Mouse (Mus musculus): ENCODE data around the gene Emp1. TPM values are rescaled to one million over a fixed set of nuclear protein-coding genes. Genes with fewer than 3 reads are reported as not detected.

Gene Emp1
- polyA plus RNA-seq, 1 experiment from 2014 or later: 5.9 TPM

- Histone ChIP-seq H3K36me3 (ENCODE audit: control insufficient read depth, insufficient read depth, low read length) (no peaks in the 10 kb centered on the region), H3K4me1 (ENCODE audit: control insufficient read depth, insufficient read depth, low read length) (peaks cover 7% of the 10 kb centered on the region), H3K9me3 (ENCODE audit: control insufficient read depth, low read length) (no peaks in the 10 kb centered on the region), H3K4me2 (no peak overlapping the region), H3K9ac (ENCODE audit: low read length) (no peak overlapping the region), H3K4me3 (ENCODE audit: low read depth, low read length) (no peak overlapping the region), H3K27me3 (ENCODE audit: control insufficient read depth, insufficient read depth, low read length) (no peaks in the 10 kb centered on the region), H3K27ac (ENCODE audit: low read depth, low read length) (no peak overlapping the region)
- ATAC-seq (ENCODE audit: low FRiP score): no peak
- WGBS: 53% methylated on average over 4 of the region's 4 CpGs
- DNase-seq (ENCODE audit: low spot score, missing footprints): no peak
Measured at GRCm38 (mm10) chr6:135360331-135360730, 2.0 kb upstream of the Emp1 start.

GRCm38 (mm10) chr6:135362098-135362458 lies 267 bp upstream of the Emp1 start:
- no peak overlapping the region for H3K9ac ChIP-seq (ENCODE audit: low read length)
- H3K4me1 ChIP-seq (ENCODE audit: control insufficient read depth, insufficient read depth, low read length): peaks cover 7% of the 10 kb centered on the region
- WGBS: 56% methylated on average over 3 of the region's 3 CpGs
- ATAC-seq (ENCODE audit: low FRiP score) (peak; percentile 16; the same call in 1 of the 2 replicates), DNase-seq (ENCODE audit: low spot score, missing footprints) (no peak)
- no peak overlapping the region for H3K27ac ChIP-seq (ENCODE audit: low read depth, low read length)
- no peak overlapping the region for H3K4me2 ChIP-seq
- no peak overlapping the region for H3K4me3 ChIP-seq (ENCODE audit: low read depth, low read length)
- no peaks in the 10 kb centered on the region for H3K27me3 ChIP-seq (ENCODE audit: control insufficient read depth, insufficient read depth, low read length)
- H3K9me3 ChIP-seq (ENCODE audit: control insufficient read depth, low read length): no peaks in the 10 kb centered on the region
- no peaks in the 10 kb centered on the region for H3K36me3 ChIP-seq (ENCODE audit: control insufficient read depth, insufficient read depth, low read length)

DNA sequence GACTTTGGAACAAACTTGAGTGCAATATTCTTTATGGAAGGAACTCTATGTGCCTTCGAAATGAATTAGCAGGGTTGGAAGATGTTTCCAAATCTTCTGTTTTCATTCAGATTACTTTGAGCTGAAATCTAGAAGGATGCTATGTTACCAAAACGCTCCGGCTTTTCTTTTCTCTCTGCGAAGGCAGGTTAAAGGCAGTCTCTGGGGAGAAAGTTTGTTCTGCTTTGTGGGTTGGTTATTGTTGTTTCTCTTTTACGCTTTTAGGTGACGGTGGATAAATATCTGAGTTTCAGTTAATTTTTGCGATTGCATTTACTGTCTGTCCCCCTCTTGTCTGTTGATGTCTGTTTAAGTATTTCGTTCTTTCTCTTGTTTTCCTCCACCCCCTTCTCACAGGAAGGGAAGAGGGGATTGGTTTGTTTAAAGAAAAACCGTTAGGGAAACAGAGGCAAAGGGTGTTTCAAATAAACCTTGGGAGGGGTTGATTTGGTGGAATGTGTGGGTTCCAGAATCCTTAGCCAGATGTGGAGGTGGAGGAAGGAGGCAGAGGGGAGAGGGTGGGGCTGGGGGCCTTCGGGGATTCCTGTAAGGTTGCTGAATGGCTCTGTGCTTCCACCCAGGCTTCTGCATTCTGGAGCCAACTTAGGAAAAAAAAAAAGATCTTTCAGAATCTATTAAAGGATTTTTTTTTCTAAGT lies 1.1 kb downstream of the Emp1 start:
- Histone ChIP-seq H3K27me3 (ENCODE audit: control insufficient read depth, insufficient read depth, low read length) (no peaks in the 10 kb centered on the region), H3K9me3 (ENCODE audit: control insufficient read depth, low read length) (no peaks in the 10 kb centered on the region), H3K4me1 (ENCODE audit: control insufficient read depth, insufficient read depth, low read length) (peaks cover 12% of the 10 kb centered on the region), H3K4me2 (no peak overlapping the region), H3K4me3 (ENCODE audit: low read depth, low read length) (no peak overlapping the region), H3K9ac (ENCODE audit: low read length) (no peak overlapping the region), H3K36me3 (ENCODE audit: control insufficient read depth, insufficient read depth, low read length) (no peaks in the 10 kb centered on the region), H3K27ac (ENCODE audit: low read depth, low read length) (no peak overlapping the region)
- ATAC-seq (ENCODE audit: low FRiP score) (no peak), DNase-seq (ENCODE audit: low spot score, missing footprints) (peak; percentile 79)
- WGBS: 66% methylated on average over 10 of the region's 10 CpGs

- Histone ChIP-seq H3K4me1 (ENCODE audit: control insufficient read depth, insufficient read depth, low read length) (peaks cover 13% of the 10 kb centered on the region), H3K36me3 (ENCODE audit: control insufficient read depth, insufficient read depth, low read length) (no peaks in the 10 kb centered on the region), H3K4me3 (ENCODE audit: low read depth, low read length) (no peak overlapping the region), H3K9me3 (ENCODE audit: control insufficient read depth, low read length) (no peaks in the 10 kb centered on the region), H3K9ac (ENCODE audit: low read length) (no peak overlapping the region), H3K4me2 (no peak overlapping the region), H3K27ac (ENCODE audit: low read depth, low read length) (no peak overlapping the region), H3K27me3 (ENCODE audit: control insufficient read depth, insufficient read depth, low read length) (no peaks in the 10 kb centered on the region)
- 51% methylated on average over 9 of the region's 9 CpGs for WGBS
- DNase-seq (ENCODE audit: low spot score, missing footprints) (peak; percentile 81), ATAC-seq (ENCODE audit: low FRiP score) (no peak)
Measured at GRCm38 (mm10) chr6:135364041-135364745, 1.8 kb downstream of the Emp1 start.

DNA sequence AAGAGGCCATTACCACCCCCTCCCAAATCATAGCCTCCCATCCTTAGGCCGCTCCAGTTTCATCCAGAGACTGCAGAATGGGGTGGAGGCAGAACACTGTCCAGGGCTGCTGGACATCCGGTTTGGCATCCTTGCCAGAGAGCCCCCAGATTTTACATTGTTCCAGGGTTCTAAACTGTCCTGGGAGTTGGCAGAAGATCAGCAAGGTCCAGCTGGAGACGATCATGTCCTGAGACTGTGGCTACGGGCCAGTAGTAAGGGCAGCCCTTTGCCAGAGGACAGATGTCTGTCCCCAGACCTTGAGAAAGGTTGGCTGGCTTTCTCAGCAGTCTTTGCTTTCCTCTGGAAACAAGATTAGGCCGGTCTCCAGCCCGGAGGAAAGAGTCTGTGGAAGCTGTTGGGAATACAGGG lies 2.6 kb downstream of the Emp1 start:
- Histone ChIP-seq H3K4me1 (ENCODE audit: control insufficient read depth, insufficient read depth, low read length) (peaks cover 13% of the 10 kb centered on the region), H3K27me3 (ENCODE audit: control insufficient read depth, insufficient read depth, low read length) (no peaks in the 10 kb centered on the region), H3K27ac (ENCODE audit: low read depth, low read length) (no peak overlapping the region), H3K9ac (ENCODE audit: low read length) (no peak overlapping the region), H3K4me3 (ENCODE audit: low read depth, low read length) (no peak overlapping the region), H3K9me3 (ENCODE audit: control insufficient read depth, low read length) (no peaks in the 10 kb centered on the region), H3K36me3 (ENCODE audit: control insufficient read depth, insufficient read depth, low read length) (no peaks in the 10 kb centered on the region), H3K4me2 (no peak overlapping the region)
- DNase-seq (ENCODE audit: low spot score, missing footprints) (peak; percentile 83), ATAC-seq (ENCODE audit: low FRiP score) (no peak)
- WGBS: 87% methylated on average over 6 of the region's 6 CpGs

DNA sequence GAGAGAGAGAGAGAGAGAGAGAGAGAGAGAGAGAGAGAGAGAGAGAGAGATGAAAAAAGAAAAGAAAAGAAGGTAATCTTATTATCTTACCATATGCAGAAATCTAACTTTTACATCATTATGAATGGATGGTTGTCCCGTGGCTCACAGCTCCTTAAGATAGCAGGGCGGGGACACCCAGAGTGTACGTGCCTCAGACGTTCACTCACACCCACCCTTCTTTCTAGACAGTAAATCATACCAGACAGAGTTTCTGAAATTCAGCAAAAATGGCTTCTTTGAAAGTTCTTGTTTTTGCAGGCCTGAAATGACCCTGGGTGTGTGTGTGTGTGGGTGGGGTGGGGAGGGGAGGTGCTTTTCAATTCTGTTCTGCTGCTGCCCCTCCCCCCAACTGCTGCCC lies 3.3 kb downstream of the Emp1 start:
- peak; percentile 59 for DNase-seq (ENCODE audit: low spot score, missing footprints)
- Histone ChIP-seq H3K36me3 (ENCODE audit: control insufficient read depth, insufficient read depth, low read length) (no peaks in the 10 kb centered on the region), H3K4me3 (ENCODE audit: low read depth, low read length) (no peak overlapping the region), H3K27ac (ENCODE audit: low read depth, low read length) (no peak overlapping the region), H3K27me3 (ENCODE audit: control insufficient read depth, insufficient read depth, low read length) (no peaks in the 10 kb centered on the region), H3K9ac (ENCODE audit: low read length) (no peak overlapping the region), H3K4me1 (ENCODE audit: control insufficient read depth, insufficient read depth, low read length) (peaks cover 13% of the 10 kb centered on the region), H3K9me3 (ENCODE audit: control insufficient read depth, low read length) (no peaks in the 10 kb centered on the region), H3K4me2 (no peak overlapping the region)
- 85% methylated on average over 4 of the region's 4 CpGs for WGBS
- no peak for ATAC-seq (ENCODE audit: low FRiP score)

DNA sequence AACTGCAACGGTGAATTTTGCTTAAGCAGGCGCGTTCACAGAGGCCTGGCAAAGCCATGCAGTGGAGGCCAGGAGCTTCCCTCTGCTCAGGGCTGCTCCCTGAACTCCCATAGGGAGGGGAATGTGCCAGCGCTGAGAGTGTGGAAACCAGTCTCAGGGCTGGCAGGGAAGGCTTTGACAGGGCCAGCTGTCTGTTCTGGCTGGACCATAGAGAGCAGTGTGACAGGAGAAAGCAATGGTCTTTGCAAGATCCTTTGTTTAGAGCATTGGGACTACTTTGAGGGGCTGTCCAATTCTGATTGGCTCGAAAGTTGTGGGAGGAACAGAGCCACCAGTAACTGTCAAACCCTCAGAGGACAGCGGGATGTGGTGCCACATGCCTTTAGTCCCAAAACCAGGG lies 5.9 kb downstream of the Emp1 start:
- Histone ChIP-seq H3K4me1 (ENCODE audit: control insufficient read depth, insufficient read depth, low read length) (peaks cover 8% of the 10 kb centered on the region; the same call in 1 of the 2 replicates), H3K4me3 (ENCODE audit: low read depth, low read length) (no peak overlapping the region), H3K27me3 (ENCODE audit: control insufficient read depth, insufficient read depth, low read length) (no peaks in the 10 kb centered on the region), H3K27ac (ENCODE audit: low read depth, low read length) (no peak overlapping the region; the same call in 1 of the 2 replicates), H3K36me3 (ENCODE audit: control insufficient read depth, insufficient read depth, low read length) (no peaks in the 10 kb centered on the region), H3K4me2 (no peak overlapping the region), H3K9ac (ENCODE audit: low read length) (no peak overlapping the region), H3K9me3 (ENCODE audit: control insufficient read depth, low read length) (no peaks in the 10 kb centered on the region)
- DNase-seq (ENCODE audit: low spot score, missing footprints) (no peak), ATAC-seq (ENCODE audit: low FRiP score) (peak; percentile 53)
- WGBS: 61% methylated on average over 6 of the region's 6 CpGs

GRCm38 (mm10) chr6:135369551-135369968 lies 7.2 kb downstream of the Emp1 start:
- Histone ChIP-seq H3K9ac (ENCODE audit: low read length) (no peak overlapping the region), H3K9me3 (ENCODE audit: control insufficient read depth, low read length) (no peaks in the 10 kb centered on the region), H3K27ac (ENCODE audit: low read depth, low read length) (no peak overlapping the region), H3K4me3 (ENCODE audit: low read depth, low read length) (no peak overlapping the region), H3K4me2 (no peak overlapping the region), H3K4me1 (ENCODE audit: control insufficient read depth, insufficient read depth, low read length) (0 out of 2 replicates have a peak, but pooled peaks cover 6% of the 10 kb centered on the region), H3K36me3 (ENCODE audit: control insufficient read depth, insufficient read depth, low read length) (no peaks in the 10 kb centered on the region), H3K27me3 (ENCODE audit: control insufficient read depth, insufficient read depth, low read length) (no peaks in the 10 kb centered on the region)
- no peak for ATAC-seq (ENCODE audit: low FRiP score)
- WGBS: 65% methylated on average over 5 of the region's 5 CpGs
- DNase-seq (ENCODE audit: low spot score, missing footprints): no peak

- ATAC-seq (ENCODE audit: low FRiP score) (no peak), DNase-seq (ENCODE audit: low spot score, missing footprints) (no peak)
- Histone ChIP-seq H3K36me3 (ENCODE audit: control insufficient read depth, insufficient read depth, low read length) (no peaks in the 10 kb centered on the region), H3K9me3 (ENCODE audit: control insufficient read depth, low read length) (no peaks in the 10 kb centered on the region), H3K27me3 (ENCODE audit: control insufficient read depth, insufficient read depth, low read length) (no peaks in the 10 kb centered on the region), H3K4me3 (ENCODE audit: low read depth, low read length) (no peak overlapping the region), H3K27ac (ENCODE audit: low read depth, low read length) (no peak overlapping the region), H3K9ac (ENCODE audit: low read length) (no peak overlapping the region), H3K4me1 (ENCODE audit: control insufficient read depth, insufficient read depth, low read length) (0 out of 2 replicates have a peak, but pooled peaks cover 6% of the 10 kb centered on the region), H3K4me2 (no peak overlapping the region)
- WGBS: 75% methylated on average over 6 of the region's 6 CpGs
Measured at GRCm38 (mm10) chr6:135370954-135371353, 8.6 kb downstream of the Emp1 start.
